Mouse (Mus musculus) induced T-regulatory cell, adult 2 months (primary cell): ENCODE data around the gene Rabgap1.
"Not testable (repeated sequence)": the region's sequence is repeated elsewhere in the genome, so short reads cannot be mapped to it uniquely, and the experiment has no call there.

ENCODE experiments used
- DNase-seq: peaks from one replicate; pipeline ENCODE4 v3.0.0-alpha.2; 2012; ENCODE audit warnings: low read depth

Gene Rabgap1

GRCm38 (mm10) chr2:37442611-37443591 is at the start of gene Rabgap1, which contains the start of the genes Zbtb26 and Zbtb6:
Gene Rabgap1, plus strand, starts transcription at chr2:37443279.
Gene Zbtb26, minus strand, starts transcription at chr2:37443135.
Gene Zbtb6, minus strand, starts transcription at chr2:37443171.
- DNase-seq: peak; percentile 97

GRCm38 (mm10) chr2:37395539-37395938 is 47.5 kb upstream of the Rabgap1 start:
- peak; percentile 32 for DNase-seq

- DNase-seq: peak; percentile 58
Observed at GRCm38 (mm10) chr2:37421903-37422302, 21.2 kb upstream of the Rabgap1 start.

GRCm38 (mm10) chr2:37422306-37423304 is 20.5 kb upstream of the Rabgap1 start, which contains the start of gene Rc3h2:
Gene Rc3h2, minus strand, starts transcription at chr2:37422903.
- DNase-seq: peak; percentile 99

GRCm38 (mm10) chr2:37423671-37424070 is 19.4 kb upstream of the Rabgap1 start:
- peak; percentile 47 for DNase-seq

GRCm38 (mm10) chr2:37430593-37431464 is 12.2 kb upstream of the Rabgap1 start:
- DNase-seq: peak; percentile 95

- no peak for DNase-seq
Observed at GRCm38 (mm10) chr2:37431609-37432008, 11.5 kb upstream of the Rabgap1 start.

GRCm38 (mm10) chr2:37451667-37452375 is 8.7 kb downstream of the Rabgap1 start:
- DNase-seq: peak; percentile 96

GRCm38 (mm10) chr2:37452376-37452760 is 9.3 kb downstream of the Rabgap1 start:
- DNase-seq: no peak

GRCm38 (mm10) chr2:37460707-37461106 is 17.6 kb downstream of the Rabgap1 start:
- no peak for DNase-seq

- no peak for DNase-seq
Observed at GRCm38 (mm10) chr2:37466266-37466665, 23.2 kb downstream of the Rabgap1 start.

- DNase-seq: no peak
Observed at GRCm38 (mm10) chr2:37479559-37479958, 36.5 kb downstream of the Rabgap1 start.

- DNase-seq: no peak
Observed at GRCm38 (mm10) chr2:37480039-37480438, 37.0 kb downstream of the Rabgap1 start.

- no peak for DNase-seq
Observed at GRCm38 (mm10) chr2:37484165-37484564, 41.1 kb downstream of the Rabgap1 start.

GRCm38 (mm10) chr2:37485370-37485769 is 42.3 kb downstream of the Rabgap1 start:
- peak; percentile 77 for DNase-seq

GRCm38 (mm10) chr2:37486408-37486807 is 43.3 kb downstream of the Rabgap1 start:
- no peak for DNase-seq

GRCm38 (mm10) chr2:37488956-37489355 is 45.9 kb downstream of the Rabgap1 start:
- DNase-seq: no peak

- no peak for DNase-seq
Observed at GRCm38 (mm10) chr2:37497321-37497720, 54.2 kb downstream of the Rabgap1 start.

- DNase-seq: not testable (repeated sequence)
Observed at GRCm38 (mm10) chr2:37505856-37506255, 62.8 kb downstream of the Rabgap1 start.

GRCm38 (mm10) chr2:37511134-37511901 is 68.2 kb downstream of the Rabgap1 start:
- DNase-seq: no peak
